Mouse (Mus musculus): ENCODE data around the gene Cmtm5. TPM values are rescaled to one million over a fixed set of nuclear protein-coding genes. Genes with fewer than 3 reads are reported as not detected.

Gene Cmtm5
- 0.79 and 1.8 TPM in 2 replicates for polyA plus RNA-seq (2012; rRNA removed; ENCODE audit: low replicate concordance)

DNA sequence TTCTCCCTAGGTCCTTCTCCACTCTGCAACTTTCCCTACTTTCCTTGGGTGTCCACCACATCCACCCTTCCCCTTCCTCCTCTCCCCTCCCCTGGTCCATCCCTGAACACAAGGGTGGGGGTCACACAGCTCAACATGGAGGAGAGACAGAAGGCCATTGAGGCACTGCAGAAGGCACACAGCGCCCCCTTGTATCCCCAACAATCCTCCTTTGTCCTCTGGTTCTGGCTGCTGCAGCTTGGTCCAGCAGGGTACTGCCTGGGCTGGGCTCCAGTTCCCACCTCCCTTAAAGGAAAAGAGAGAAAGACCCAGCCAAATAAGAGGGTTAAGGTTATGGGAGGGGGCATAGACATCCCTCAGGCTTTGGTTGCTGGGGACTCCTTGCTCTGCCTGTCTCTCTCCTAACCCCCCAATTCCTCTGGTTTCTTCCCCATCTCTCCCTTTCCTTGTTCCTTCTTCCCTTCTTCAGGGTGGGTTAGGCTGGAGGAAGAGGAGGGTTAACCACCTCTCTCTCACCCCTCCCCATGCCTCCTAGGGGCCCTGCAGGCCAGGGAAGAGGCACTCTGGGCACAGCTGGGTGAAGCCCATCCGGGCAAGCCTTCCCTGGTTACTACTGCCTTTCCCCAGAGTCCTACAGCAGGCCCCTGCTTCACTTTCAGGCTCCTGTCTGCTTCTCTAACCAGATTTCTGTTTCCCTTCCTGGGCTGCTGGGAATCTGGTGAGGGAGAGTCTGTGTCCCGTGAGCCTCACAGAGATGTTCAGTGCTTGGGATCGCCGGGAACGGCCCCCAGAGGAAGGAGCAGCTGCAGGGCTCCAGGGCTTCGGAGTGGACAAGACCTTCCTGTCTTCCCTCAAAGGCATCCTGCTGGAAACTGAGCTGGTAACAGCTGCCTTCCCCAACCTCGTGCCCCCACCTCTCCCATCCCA, at the start of gene Cmtm5:
TSS of gene Cmtm5 (plus strand) at position 358 of the 927 bp plus-strand sequence.

DNA sequence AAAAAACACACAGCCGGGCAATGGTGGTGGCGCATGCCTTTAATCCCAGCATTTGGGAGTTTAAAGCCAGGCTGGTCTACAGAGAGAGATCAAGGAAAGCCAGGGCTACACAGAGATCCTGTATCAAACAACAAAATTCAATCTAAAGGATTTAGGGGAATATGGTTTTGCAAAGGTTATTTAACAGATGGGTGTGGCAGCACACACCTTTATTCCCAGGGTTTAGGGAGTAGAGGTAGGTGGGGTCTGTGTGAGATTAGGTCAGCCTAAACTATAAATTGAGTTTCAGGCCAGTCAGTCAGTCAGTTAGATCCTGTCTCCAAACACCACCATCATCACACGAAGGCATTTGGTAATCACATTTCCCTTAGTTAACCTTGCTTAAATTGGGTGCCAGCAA, 43.9 kb upstream of the Cmtm5 start, which contains the start of gene Pabpn1:
TSS of gene Pabpn1 (plus strand) at position 301 of the 400 bp plus-strand sequence.

DNA sequence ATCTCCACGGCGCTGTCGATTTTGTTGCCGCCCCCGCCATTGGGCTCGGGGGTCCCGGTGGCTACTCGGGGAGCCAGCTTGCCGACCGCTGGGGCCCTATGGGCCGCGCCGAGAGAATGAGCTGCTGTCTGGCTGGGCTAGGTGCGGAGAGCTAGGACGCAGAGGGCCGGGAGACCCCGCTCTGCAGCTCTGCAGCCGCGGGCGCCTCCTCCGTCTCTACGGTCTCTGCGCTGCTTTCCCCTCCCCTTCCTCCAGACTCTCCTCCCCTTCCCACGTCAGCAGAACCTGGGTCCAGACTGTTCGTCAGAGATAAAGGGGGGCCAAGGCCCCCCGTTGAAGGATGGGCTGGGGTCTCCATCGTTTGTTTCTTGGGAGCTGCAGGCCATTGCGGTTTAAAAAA, 23.2 kb upstream of the Cmtm5 start, which contains the start of gene Slc22a17:
TSS of gene Slc22a17 (minus strand) at position 247 of the 400 bp plus-strand sequence.

DNA sequence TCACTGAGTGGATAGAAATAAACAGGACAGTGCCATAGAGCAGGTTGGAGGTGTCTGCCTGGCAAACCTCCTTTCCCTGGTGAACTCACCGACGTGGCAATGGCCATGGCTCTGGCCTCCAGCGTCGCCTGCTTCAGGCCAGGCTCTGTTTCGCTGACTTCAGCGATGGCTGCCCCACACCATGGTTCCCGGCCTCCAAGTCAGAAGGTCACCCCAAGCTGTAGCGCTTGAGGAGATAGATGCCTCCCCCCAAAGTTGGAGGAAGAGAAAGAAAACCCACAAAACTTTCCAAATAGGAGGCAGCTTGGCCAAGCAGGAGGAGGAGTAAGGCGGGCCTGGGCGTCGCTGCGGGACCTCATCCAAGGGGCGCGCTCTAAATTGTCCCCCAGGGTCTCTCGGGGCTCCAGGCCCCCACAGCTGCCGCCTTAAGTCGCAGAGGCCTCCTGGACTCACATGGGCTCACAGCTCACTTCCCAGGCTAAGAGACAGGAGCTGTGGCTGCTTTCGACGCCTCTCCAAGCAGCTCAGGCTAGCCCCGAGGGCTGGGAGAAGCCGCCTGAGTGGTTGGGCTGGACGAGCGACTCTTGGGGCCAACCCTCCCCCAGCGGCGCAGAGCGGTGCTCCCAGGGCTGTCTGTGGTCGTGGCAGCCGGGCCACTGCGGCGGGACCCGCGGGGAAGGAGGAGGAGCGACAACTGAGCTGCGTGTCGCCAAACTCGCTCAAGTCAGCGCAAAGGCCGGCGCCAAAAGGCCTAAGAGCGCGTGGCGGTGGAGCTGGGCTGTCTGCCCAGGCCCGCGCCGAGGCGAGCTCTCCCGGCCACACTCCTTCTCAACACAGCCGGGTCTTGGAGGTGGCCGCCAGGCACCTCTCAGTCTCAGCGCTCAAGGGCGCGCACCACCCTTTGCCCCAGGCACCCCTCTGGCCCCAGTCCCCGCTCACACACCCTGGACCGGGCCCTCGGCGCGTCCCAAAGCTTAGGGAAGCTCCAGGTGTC, 10.4 kb upstream of the Cmtm5 start, which contains the start of gene Efs:
TSS of gene Efs (minus strand) at position 778 of the 994 bp plus-strand sequence.

DNA sequence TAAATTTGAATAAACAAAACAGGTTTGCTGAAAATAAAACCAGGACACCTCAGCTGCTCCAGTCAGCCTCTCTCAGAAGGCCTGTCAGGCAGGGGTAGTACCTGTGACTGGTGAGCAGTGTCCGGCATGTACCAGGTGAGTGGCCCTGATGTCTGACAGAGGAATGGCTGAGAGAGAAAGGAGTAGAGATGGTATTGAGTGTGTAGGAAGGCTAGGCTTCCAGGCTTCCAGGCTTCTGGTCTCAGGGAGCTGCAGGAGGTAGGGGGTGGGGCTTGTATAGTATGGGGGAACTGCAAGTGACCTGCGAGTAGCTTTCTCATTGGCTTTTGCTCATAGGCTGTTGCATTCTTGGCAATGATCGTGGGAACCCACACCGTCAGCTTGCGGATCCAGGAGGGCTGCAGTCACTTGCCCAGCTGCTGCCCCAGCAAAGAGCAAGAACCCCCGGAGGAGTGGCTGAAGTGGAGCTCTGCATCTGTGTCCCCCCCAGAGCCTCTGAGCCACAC, 3.4 kb upstream of the Cmtm5 start, which contains the start of gene Il25:
TSS of gene Il25 (plus strand) at position 51 of the 506 bp plus-strand sequence.

DNA sequence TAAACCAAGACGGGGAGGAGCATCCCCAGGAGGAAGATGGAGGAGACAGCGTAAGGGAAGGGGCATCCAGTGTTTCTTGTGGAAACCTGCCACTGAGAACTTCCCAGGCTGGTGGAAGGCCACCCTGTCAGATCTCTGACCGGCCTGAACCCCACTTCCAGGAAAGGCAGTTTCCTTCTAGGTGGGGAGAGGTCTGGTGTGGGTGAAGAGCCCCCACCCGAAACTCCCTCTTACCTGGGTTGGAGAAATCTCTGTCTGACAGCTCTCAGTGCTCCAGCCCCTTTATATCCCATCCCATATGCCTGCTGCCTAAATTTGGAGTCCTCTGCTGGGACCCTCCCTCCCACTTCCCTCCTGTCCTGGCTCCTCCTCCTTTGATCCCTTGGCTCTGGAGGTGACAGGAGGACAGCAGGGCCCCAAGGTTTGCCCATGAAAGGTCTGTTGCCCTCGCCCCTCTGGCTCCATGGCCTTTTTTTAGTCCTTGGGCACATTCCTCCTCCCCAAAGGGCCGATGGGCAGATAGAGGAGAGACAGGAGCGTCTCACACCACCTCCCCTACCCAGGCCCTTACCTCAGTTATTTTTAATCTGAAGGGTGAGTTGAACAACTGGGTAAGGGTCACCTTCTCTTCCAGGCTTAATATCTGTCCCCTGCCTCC, 30.4 kb downstream of the Cmtm5 start, which contains the start of gene Myh6:
TSS of gene Myh6 (minus strand) at position 608 of the 658 bp plus-strand sequence.

DNA sequence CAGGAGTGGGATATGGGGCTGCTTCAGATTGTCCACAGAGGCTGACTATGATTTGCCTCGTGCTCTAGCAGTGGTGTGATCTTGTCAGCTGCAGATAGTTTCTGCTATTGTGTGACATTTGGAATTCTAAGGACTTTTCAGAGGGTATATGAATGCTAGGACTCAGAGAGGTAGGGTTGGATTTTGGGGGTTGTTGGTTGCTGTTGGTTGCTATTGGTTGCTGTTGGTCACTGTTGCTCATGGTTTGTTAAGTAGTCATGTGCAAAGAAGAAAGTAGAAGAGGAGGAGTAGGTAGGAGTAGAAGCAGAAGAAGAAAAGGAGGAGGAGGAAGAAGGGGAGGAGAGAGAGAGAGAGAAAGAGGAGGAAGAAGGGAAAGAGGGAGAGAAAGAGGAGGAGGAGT, 40.6 kb downstream of the Cmtm5 start, which contains the start of gene Gm17428:
TSS of gene Gm17428 (plus strand) at position 301 of the 400 bp plus-strand sequence.

Other genes with a start within 250 kb of the Cmtm5 start
- gene Acin1, start 249.3 kb upstream of the Cmtm5 start, polyA plus RNA-seq (2012; rRNA removed; ENCODE audit: low replicate concordance) = 48.2 and 68.8 TPM in 2 replicates
- 0.04 and 0.23 TPM in 2 replicates for gene Gm29776, start 237.4 kb upstream of the Cmtm5 start, polyA plus RNA-seq (2012; rRNA removed; ENCODE audit: low replicate concordance)
- 2.4 and 8.7 TPM in 2 replicates for gene Cebpe, start 224.1 kb upstream of the Cmtm5 start, polyA plus RNA-seq (2012; rRNA removed; ENCODE audit: low replicate concordance)
- gene Slc7a8, start 154.3 kb upstream of the Cmtm5 start, polyA plus RNA-seq (2012; rRNA removed; ENCODE audit: low replicate concordance) = 45.5 and 192 TPM in 2 replicates
- not detected in 2 replicates for gene Rnf212b, start 122.1 kb upstream of the Cmtm5 start, polyA plus RNA-seq (2012; rRNA removed; ENCODE audit: low replicate concordance)
- 1.5 and 2.0 TPM in 2 replicates for gene Homez, start 65.3 kb upstream of the Cmtm5 start, polyA plus RNA-seq (2012; rRNA removed; ENCODE audit: low replicate concordance)
- gene Ppp1r3e, start 58.7 kb upstream of the Cmtm5 start, polyA plus RNA-seq (2012; rRNA removed; ENCODE audit: low replicate concordance) = 15.5 and 18.2 TPM in 2 replicates
- 31.3 and 48.5 TPM in 2 replicates for gene Bcl2l2, start 52.9 kb upstream of the Cmtm5 start, polyA plus RNA-seq (2012; rRNA removed; ENCODE audit: low replicate concordance)
- gene Gm20521, start 52.8 kb upstream of the Cmtm5 start, polyA plus RNA-seq (2012; rRNA removed; ENCODE audit: low replicate concordance) = 10.4 and 10.8 TPM in 2 replicates
- 34.7 and 37.9 TPM in 2 replicates for gene Pabpn1, start 43.8 kb upstream of the Cmtm5 start, polyA plus RNA-seq (2012; rRNA removed; ENCODE audit: low replicate concordance)
- 16.9 and 36.0 TPM in 2 replicates for gene Slc22a17, start 23.1 kb upstream of the Cmtm5 start, polyA plus RNA-seq (2012; rRNA removed; ENCODE audit: low replicate concordance)
- 4.4 and 8.0 TPM in 2 replicates for gene Efs, start 10.1 kb upstream of the Cmtm5 start, polyA plus RNA-seq (2012; rRNA removed; ENCODE audit: low replicate concordance)
- gene Il25, start 3.6 kb upstream of the Cmtm5 start, polyA plus RNA-seq (2012; rRNA removed; ENCODE audit: low replicate concordance) = 0.92 TPM in 1 of 2 replicates, not detected in the other
- 0.64 TPM in 1 of 2 replicates, not detected in the other for gene Myh6, start 30.7 kb downstream of the Cmtm5 start, polyA plus RNA-seq (2012; rRNA removed; ENCODE audit: low replicate concordance)
- gene Gm17428, start 40.7 kb downstream of the Cmtm5 start, polyA plus RNA-seq (2012; rRNA removed; ENCODE audit: low replicate concordance) = not detected in 2 replicates
- 0.02 and 0.13 TPM in 2 replicates for gene Myh7, start 58.4 kb downstream of the Cmtm5 start, polyA plus RNA-seq (2012; rRNA removed; ENCODE audit: low replicate concordance)
- gene Ngdn, start 79.2 kb downstream of the Cmtm5 start, polyA plus RNA-seq (2012; rRNA removed; ENCODE audit: low replicate concordance) = 3.6 and 3.8 TPM in 2 replicates
- 1.5 and 2.4 TPM in 2 replicates for gene Zfhx2, start 156.1 kb downstream of the Cmtm5 start, polyA plus RNA-seq (2012; rRNA removed; ENCODE audit: low replicate concordance)
- 4.0 and 4.6 TPM in 2 replicates for gene Thtpa, start 158.5 kb downstream of the Cmtm5 start, polyA plus RNA-seq (2012; rRNA removed; ENCODE audit: low replicate concordance)
- 83.8 and 83.9 TPM in 2 replicates for gene Ap1g2, start 170.3 kb downstream of the Cmtm5 start, polyA plus RNA-seq (2012; rRNA removed; ENCODE audit: low replicate concordance)
- gene Jph4, start 180.7 kb downstream of the Cmtm5 start, polyA plus RNA-seq (2012; rRNA removed; ENCODE audit: low replicate concordance) = 0.69 and 0.84 TPM in 2 replicates

All from duodenum, adult 2 months (tissue).